Mouse (Mus musculus): Measurements from ENCODE around the gene Slc25a45.

Gene Slc25a45

DNA sequence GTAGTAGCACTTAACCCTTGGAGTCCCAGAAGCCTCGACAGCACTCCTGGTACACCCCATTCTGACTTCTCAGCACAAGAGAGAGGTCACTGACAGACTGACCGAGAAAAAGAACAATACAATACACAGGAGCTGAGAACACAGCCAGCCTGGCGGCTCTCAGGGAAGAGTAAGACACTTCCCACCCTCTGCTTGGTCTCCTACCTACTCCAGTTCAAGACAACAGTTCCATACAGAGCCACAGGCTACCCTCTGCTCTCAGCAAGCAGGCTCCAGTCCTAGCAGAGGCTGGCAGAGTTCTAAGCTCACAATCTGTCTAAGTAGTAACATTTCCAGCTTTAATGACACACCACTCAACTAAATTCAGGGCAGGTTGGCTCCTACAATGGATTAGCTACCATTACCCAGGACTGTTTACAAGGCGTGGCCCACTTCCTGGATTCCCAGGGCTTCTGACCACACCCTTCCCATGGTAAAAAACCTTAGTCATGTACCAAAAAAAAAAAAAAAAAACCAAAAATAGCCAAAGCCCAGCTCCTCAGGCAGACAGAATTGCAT lies 36.1 kb upstream of the Slc25a45 start:
- no peak for DNase-seq

DNA sequence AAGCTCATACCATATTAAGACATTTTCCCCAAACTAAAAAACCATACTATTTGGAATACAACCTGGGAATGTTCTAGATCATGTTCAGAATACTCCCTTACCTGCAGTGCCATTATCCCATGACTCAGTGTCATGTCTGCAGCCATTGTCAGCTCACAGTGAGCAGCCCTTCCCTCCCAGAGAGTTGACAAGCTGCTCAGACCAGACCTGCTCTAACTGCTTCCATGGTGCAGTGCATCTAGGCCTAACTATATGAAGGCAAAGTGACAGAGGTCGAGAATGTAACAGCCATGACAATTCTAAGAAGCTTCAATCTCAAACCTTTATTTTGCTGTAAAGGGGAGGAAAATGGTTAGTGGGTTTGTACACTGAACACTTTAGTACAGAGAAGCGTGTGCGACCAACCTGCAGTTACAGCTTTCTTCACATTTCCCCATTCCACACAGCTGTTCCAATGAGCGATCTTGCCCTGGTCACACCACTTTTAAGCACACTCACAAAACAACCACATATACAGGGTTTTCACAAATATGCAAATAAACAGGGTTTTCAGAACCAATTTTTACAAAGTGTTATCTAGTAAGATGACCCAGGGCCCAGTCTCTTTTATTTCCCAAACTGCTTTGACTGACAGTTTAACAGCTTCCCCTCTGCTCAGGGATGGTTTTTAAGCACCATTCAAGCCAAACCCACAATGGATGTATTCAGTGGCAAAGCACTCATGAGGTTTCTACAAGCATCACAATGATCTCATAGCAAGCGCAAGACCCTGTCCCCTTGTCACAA lies 35.4 kb upstream of the Slc25a45 start:
- no peak for DNase-seq

DNA sequence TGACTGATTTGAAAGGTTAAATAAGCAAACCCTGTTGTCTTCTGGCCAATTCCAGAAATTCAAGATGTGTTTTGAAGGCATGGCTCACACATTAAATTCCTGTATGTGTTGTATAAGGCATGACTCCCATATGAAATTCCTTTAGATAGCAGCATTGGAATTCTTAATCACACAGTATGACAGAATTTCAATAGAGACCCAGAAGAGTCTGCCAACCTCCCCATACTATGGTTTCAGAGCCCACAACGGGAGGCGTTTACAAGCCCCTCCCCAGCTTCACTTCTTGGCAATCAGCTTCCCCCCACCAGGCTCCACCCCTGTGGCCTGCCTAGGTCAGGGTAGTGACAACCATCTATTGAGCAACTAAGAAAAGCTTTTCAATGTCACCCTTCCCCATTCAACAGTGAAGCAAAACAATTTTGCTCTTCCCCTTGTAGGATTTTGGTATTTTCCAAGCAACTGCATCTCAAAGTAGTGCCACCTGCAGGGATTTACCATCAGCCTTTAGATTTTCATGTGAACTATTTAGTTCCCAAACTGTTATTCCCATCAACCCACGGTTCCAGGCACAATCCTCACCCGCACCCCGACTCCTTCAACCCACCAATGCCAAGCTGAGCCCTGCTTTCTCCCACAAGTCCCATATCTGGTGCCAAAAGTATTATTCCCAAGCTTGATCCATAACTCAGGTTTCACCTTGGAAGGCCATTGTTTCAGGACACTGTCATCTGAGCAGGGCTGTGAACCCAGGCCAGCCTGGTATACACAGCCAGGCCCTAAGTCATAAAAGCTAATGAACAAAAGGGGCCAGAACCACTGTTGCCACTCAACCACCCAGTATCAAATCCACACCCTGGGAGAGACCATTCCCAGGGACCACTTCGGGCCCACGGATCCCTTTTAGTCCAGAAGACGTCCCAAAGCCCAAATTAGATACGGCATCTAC lies 34.5 kb upstream of the Slc25a45 start:
- DNase-seq = no peak

DNA sequence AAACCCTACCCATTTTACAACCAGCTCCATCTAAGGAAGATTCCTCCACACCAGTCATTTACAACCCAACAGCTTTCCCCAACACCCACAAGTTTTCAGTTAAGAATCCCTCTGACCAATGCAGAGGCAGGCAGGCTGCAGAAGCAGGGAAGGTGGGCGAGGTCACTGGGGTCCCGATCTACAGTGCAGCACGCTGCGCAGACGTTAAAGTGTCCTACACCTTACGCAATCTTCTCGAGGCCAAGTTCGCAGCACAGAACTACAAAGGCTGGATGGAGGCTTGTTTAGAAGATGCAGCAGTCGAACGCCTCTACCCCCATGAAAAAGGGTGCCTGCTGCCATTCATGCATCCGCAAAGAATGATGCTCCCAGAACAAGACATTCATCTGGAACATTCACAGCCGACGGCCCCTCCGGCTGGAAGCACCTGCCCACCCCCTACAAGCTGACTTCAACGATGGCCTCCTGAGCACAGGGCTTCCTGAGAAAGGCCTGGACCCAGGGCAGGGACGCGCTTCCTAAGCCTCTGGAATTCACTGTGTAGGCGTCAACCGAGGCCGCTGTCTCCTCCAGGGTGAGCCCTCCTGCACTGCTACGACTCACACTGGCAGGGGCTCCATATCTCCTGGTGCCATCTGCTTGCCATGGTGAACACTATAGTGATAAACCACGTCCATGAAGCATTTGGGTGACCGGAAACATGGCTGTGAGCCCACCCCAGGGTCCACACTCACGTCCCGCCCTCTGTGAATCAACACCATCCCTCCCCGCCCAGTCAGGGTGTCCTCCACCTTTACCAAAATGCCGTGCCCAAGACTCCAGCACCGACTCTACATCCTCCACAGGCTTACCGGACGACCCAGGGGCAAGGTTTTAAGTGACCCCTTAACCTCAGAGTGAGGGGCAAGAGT lies 33.6 kb upstream of the Slc25a45 start:
- no peak for DNase-seq

DNA sequence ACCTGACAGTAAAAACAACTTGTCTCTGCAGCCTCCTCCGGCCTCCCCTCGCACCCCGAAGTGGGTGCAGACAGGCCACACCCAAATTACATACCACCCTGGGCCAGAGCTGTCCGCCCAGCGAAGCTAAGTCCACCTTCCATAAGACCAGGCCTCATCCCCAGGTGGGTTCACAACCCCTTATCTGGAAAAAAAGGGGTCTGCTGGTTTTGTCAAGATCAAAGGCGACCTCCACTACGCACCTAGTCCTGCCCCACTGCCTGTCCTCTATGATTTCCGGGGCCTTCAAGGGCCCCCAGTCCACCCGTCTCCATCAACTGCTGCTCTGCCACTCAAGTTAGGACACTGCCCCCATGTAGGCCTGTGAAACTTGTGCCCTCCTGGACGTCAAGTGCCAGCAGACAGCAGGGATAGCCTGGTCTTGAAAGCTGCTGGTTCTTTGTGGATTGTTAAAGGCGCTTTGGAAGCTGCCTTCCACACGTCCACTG lies 32.7 kb upstream of the Slc25a45 start:
- no peak for DNase-seq

DNA sequence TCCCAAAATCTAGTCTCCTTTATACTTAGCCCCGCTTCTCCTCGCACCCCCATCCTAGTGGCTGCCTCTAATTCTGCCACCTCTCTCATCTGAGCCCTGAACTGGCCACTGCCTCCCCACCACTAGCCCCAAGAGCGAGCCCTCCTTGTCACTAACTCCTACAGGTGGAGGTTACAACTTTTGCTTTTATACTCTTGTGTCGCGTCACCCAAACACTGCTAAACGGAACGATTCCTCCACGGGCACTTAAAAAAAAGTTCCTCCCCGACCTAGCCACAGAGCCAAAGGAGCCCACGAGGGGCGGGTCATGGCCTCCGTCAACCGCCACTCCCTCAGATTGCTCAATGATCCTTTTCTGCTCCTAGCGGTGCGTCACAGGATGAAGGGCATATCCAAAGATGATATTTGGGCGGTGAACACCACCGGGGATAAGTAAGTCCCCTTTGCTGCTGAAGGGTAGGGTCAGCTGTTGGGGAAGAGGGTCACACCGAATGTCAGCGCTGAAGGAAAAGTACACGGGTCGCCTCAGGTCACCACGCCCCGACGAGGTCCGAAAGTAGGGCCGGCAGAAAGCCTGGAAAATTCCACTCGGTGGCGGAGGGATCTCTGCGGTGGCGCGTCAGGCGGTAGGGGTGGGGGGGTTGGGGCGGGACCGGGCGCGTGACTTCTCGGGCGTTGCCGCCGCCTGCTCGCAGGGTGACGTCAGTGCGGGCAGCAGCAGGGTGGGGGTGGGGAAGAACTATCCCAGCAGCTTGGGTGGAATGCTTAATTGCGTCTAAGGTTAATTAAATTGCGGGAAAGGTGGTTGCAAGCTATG lies 32.1 kb upstream of the Slc25a45 start:
- peak; percentile 87 for DNase-seq

DNA sequence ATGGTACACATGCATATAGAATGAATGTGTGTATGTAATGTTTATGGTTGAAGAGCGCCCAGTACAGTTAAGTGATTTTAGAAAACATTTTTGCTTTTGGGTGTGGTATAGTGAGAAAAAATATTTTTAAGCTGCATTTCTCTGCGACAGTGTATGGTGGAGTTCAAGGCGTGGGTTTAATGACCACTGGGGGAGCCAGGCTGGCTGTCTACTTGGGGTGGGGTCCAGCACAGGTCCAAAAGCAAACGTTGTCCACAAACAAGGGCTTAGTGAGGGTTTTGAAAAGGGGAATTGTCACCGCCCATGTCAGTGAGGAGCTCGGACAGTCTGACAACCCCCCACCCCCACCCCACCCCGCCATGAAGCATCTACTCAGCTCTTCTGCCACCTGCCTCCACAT lies 31.5 kb upstream of the Slc25a45 start:
- peak; percentile 56 for DNase-seq

DNA sequence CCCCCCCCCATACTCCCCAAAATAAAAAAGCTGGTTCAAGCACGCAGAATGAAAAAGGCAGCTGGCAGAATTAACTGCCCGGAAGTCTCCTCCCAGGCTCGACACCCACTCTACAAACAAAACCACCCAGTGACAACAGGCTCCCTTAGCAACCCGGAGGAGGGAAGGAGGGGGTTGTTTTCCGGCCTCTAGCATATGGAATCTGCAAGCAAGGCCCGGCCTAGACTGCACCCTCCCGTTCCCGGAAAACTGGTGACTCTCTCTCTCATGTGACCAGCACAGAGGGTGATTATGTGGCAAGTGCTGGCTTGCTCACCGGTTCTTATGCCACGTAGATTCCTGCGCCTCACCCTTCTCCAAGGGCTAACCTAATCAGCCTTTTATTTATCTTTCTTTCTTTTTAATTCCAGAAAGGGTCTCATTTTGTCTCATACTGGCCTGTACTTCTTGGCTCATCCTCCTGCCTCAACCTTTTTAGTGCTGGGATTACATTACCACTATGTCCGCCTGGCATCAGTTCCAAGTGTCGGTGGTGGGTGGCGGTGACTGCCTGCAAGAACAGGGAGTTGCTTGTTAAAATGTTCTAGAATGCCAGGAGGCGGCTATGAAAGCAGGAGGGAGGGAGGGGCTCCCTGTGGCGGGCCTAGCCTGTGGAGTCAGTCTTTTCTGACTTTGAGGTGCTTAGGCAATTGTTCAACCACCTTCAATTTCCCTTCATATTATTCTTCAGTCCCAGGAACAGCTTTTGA lies 30.9 kb upstream of the Slc25a45 start:
- peak; percentile 87 for DNase-seq

DNA sequence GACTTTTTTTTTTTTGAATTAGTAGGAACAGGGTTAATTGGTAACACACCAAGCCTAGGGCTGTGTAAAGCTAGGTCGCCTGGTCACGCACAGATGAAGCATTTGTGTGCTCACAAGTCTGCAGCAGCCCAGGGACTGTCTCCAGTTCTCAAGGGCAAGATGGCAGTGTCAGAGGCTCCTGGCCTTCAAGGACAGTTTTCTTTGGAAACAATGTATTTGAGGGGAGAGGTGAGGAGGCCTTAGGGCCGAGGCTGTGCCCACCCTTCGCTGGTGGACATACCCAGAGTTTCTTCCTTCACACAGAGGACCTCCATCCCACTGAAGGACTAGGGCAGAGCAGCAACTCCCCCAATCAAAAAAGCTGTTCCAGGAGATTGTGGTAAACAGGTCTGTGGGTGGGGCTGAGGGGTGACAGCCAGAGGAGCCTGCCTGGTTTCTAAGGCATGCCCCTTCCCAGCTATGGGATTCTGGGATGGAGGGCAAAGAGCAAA lies 30.3 kb upstream of the Slc25a45 start:
- DNase-seq = no peak

DNA sequence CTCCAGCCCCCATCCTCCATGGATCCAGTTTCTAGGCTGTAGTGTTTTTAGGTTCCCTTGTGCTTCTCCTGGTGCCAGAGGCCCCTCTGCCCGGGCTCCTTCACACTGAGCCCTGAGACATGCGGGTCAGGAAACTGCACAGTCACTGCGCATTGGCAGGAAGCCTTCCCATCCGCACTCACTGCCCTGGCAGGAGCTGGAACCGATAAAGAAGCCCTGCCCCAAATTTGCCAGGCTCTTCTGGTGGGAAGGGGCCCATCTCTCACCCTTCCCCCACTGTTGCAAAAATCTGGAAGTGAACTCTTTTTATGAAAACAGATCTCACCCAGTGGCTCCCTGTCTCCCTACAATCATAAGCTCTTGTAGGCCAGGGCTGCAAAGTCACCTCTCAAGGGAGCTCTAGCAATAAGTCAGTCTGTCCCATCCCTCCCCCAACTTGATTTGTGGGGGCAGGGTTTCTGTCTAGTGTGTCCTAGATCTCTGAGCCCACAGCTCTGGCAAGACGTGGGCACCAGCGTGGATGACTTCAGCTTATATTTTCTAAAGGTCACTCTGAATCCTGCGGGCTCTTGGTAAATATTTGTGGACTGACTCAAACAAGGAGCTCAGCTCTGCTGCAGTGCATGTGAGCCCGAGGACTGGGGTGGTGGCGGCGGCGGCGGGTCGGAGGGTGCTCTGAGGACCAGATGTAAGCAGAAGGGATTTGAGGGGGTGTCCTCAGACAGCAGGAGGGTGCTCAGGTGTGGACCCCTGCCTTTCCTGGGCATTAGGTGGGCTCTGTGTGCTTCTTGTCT lies 29.4 kb upstream of the Slc25a45 start:
- DNase-seq = no peak

DNA sequence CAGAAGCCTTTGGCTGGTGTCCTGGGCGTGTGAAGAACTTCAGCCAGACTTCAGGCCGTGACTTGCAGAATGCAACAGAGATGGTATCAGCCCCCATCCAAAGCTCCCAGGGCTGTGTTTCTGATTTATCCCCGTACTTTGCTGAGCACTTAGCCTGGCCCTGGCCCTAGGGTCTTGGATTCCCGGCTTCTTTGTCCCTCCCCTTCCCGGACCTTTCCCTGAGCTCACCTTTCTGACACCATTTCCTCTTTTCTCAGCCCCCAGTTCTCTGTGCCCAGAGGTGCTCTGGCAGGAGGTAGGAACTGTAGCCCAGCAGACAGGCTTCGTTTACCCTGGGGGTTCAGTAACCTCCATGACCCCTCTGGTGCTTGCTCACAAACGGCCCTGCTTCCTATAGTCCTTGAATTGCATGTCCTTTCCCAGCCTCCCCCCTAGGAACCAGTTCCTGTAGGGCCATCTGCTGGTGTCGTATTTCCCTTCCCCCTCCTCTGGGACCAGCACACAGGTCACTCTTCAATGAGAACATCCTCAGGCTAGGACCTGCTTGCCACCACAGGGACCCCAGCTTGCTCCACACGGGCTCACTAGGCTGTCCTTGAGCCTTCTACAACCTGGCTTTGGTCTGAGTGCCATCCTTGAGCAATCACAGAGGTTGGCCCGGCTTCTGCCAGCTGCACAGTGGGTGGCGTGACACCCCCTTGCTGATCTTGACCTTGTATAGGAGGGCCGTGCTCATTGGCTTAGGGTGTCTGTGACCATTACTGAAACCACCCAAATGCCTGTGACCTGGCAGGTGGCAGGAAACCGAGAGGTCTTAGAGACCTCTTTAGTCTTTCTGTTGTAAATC lies 28.6 kb upstream of the Slc25a45 start:
- DNase-seq = no peak

DNA sequence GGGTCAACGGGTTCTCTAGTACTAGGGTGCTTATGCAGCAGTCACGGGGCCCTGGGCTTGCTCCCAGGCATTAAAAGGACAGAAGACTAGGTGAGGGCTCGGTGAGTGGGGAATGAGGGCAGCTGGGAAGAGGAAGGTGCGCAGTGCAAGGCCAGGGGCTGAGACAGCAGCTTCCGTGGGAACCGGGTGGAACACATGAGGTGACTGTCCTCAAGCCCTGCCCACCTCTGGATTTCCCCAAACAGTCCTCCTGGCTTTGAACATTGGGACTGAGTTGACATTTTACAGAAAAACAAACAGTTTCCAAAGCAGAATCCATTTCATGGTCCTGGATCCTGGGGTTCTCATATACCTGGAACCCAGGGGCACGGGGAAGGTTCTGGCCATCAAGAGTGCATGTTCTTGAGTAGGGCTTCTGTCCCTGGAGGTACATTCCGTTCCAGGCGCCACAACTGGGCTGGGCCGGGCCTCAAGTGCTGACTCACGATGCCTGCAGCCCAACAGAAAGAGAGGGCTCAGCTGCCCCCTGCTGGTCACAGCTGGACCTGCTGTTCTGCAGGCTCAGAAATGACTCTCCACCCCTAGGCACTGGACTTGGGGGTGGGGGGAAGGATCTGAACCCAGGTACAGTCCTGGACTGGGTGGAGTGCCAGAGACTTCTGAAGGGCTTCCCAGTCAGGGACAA lies 27.6 kb upstream of the Slc25a45 start:
- DNase-seq = peak; percentile 90

DNA sequence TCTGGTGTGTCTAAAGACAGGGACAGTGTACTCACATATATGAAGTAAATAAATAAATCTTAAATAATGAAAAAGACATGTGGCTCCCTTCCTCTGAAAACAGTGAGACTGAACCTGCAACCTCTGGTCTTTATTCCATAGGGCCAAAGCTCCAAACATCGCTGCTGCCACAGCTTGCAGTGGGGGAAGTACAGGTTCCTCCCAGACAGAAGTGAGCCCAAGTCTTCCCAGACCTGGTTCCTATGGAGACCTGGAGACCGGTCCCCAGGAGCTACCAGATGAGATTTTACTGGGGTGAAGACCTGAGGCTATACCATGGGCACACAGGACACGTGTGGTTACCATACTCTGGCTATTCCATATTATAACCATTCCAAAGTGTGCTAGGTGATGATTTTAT lies 26.7 kb upstream of the Slc25a45 start:
- no peak for DNase-seq

DNA sequence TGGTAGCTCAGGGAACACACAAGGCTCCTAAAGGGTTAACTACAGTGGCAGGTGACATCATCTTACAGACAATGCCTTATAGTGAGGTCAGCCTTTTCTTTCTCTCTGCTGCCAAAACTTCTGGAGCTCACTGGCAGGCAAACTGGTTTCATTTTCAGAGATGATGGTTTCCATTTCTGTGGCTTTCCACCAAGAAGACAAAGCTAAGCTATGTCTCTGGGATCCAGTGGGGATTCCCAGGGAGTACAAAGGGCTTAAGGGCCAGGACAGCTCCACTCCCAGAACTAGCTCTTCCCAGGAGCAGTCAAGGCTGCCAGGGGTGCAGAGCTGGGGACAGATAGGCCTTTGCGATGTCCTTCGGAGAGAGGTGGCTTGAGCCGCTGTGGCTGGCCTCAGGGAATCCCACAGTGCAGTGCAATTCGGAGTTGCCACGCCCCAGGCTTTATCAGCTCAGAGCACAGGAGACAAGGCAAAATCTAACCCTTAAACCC lies 26.1 kb upstream of the Slc25a45 start:
- no peak for DNase-seq

DNA sequence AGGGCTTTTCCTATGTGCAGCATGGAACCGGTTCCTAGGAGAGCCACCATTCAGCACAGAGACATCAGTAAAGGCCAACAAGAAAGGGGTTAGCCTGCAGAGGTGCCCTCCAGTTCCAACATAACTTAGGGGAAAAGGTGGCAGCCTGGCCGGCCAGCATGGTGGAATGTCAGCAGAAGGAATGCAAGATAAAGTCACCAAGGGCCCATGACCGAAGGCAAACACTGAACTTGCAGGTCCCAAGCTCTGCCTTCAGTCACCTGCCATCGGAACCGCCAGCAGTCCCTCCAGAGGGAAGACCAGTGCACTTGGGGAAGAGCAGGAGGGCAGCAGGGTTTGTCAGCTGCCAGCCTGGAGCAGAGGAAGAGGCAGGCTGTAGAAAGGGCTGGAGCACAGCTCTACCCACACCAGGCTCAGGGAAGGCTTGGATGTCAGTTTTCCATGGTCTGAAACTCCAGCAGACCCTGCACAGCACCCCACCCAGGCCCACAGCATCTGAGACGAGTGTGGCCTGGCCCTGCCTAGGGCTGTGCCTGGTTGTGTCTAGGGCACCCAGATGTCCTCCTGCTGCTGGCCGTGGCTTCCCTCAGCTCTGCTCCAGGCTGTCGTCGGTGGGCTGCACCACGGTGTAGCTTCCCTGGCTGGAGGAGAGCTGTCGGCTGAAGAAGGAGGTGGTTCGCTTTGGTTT lies 25.4 kb upstream of the Slc25a45 start:
- DNase-seq = no peak

DNA sequence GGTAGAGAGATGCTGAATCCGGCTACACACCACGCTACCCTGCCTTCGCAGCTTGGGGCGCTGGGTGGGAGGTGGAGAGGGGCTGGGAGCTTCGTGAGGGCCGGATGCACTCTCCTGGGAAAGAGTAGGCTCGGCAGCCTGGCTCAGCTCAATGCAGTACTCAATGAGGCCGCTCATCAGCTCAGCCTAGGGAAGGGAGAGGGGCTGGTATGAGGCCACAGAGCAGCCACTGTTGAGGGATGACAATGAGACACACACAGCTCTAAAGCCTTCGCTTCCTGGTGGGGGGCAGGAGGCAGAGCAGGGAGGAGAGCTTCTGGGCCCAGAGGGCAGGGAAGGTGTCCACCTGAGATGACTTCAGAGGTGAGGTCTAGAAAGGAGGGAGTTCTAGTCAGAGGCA lies 21.0 kb upstream of the Slc25a45 start:
- DNase-seq = no peak

DNA sequence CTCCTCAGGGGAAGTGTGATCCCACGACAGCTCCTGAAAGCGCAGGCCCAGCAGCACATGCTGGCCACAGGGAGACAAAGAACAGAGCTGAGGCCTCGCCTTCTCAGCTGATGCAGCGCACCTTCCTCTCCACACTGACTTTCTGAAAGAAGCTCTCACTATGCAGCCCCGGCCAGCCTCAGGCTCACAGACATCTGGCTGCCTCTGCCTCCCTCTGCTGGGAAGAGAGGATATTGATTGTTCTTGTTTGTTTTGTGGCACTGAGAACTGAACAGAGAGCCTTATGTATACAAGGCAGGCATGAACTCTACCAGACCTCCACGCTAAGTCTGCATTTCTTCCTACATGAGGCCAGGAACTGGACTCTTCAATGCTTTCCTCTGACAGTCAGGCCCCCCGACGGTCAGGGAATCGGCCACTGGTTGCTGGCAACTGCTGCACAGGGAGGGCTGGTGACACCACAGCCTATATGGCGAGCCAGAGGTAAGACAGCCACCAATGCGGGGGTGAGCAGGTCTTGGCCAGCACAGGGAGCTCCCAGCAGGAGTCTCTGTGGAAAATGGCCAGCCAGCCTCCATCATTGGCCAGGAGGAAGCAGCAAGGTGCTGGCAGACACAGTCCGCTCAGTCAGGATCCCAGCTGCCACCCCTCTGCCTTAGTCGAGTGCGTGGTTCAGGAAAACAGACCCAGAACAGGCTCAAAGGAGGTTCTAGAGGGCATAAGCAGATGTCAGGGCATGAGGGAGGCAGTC lies 15.1 kb upstream of the Slc25a45 start:
- no peak for DNase-seq

Measured in right cerebral cortex, postnatal 25 days (tissue).